Mouse (Mus musculus): ENCODE results near the gene Slc35e1.

DNA sequence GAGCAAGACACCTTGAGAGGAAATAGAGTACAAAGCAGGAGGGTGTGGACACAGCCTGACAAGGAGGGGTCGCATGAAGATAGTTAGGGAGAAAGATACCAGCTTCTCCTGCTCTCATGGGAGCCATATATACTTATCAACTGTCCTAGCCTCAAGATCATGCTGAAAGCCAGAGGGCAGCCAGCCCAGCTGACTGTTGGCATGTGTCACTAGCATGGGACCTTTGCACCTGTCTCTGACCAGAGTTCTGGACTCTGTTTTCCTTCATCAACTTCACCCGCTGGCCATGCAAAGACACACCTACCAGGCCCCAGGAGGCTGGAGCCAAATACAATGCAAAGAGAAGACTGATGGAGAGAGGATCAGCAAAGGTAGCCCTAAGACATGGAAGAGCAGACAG, 23.2 kb downstream of the Slc35e1 start:
- TF ChIP-seq EP300 (IDR thresholded peaks at IDR 0.05; ENCODE audit: low read depth) (no peak), CTCF (IDR thresholded peaks at IDR 0.05; ENCODE audit: low read depth) (no peak)
